Mouse (Mus musculus) neural tube, embryonic 11.5 days (tissue): Measurements from ENCODE around the gene Knl1. TPM values are rescaled to one million over a fixed set of nuclear protein-coding genes. Genes with fewer than 3 reads are reported as not detected.
"Not testable (repeated sequence)": the region's sequence is repeated elsewhere in the genome, so short reads cannot be mapped to it uniquely, and the experiment has no call there.

Source experiments
- ATAC-seq: fragments of 200-750 bp; cut with Nextera tagmentation; 2 replicates; pipeline ENCODE4 v1.8.0; 2017; ENCODE audit warnings: moderate number of reproducible peaks, mild to moderate bottlenecking, moderate TSS enrichment, moderate library complexity; ENCODE audit not compliant: insufficient read depth, low FRiP score, low TSS enrichment
- DNase-seq: peaks from one replicate; pipeline ENCODE4 v3.0.0-alpha.2; 2015; ENCODE audit warnings: low spot score
- H3K27ac ChIP-seq: fragments of 300-500 bp; sonication (generic); 2 replicates; pipeline ENCODE4 v1.5.1; 2014; ENCODE audit warnings: low read depth, mild to moderate bottlenecking, low read length
- H3K27me3 ChIP-seq: fragments of 300-500 bp; sonication (generic); 2 replicates; pipeline ENCODE4 v1.6.1; 2014; ENCODE audit warnings: mild to moderate bottlenecking, low read length, mixed read lengths; ENCODE audit not compliant: control insufficient read depth, insufficient read depth
- H3K36me3 ChIP-seq: fragments of 300-500 bp; sonication (generic); 2 replicates; pipeline ENCODE4 v1.6.1; 2014; ENCODE audit warnings: mild to moderate bottlenecking, low read length, moderate library complexity, mixed read lengths; ENCODE audit not compliant: control insufficient read depth, insufficient read depth
- H3K4me1 ChIP-seq: fragments of 300-500 bp; sonication (generic); 2 replicates; pipeline ENCODE4 v1.6.1; 2014; ENCODE audit warnings: low read length, mixed read lengths; ENCODE audit not compliant: control insufficient read depth, insufficient read depth
- H3K4me2 ChIP-seq: fragments of 300-500 bp; sonication (generic); 2 replicates; pipeline ENCODE4 v1.6.1; 2014; ENCODE audit warnings: low read depth, mild to moderate bottlenecking, moderate library complexity
- H3K4me3 ChIP-seq: fragments of 300-500 bp; sonication (generic); 2 replicates; pipeline ENCODE4 v1.5.1; 2014; ENCODE audit warnings: low read depth, low read length
- H3K9ac ChIP-seq: fragments of 300-500 bp; sonication (generic); 2 replicates; pipeline ENCODE4 v1.6.1; 2014; ENCODE audit warnings: mild to moderate bottlenecking, low read length
- H3K9me3 ChIP-seq: fragments of 300-500 bp; sonication (generic); 2 replicates; pipeline ENCODE4 v1.6.1; 2016; ENCODE audit warnings: low read length; ENCODE audit not compliant: control insufficient read depth
- WGBS: fragments of 180-500 bp; shearing (Covaris S2); extraction: QIAGEN DNeasy Blood & Tissue Kit; methylation state at CpG from one replicate; pipeline ENCODE4 v1.1.7; 2014; 5-methylcytosine and 5-hydroxymethylcytosine counted together
- polyA plus RNA-seq: library from polyadenylated mRNA; unstranded; fragments of >200 nt; fragmentation: Nextera tagmentation; extraction: Ambion mirVana; gene quantifications from 2 replicates; pipeline ENCODE4 v1.2.1, GENCODE M21; 2014

Gene Knl1
- polyA plus RNA-seq, result 33.2 and 36.0 TPM in 2 replicates

DNA sequence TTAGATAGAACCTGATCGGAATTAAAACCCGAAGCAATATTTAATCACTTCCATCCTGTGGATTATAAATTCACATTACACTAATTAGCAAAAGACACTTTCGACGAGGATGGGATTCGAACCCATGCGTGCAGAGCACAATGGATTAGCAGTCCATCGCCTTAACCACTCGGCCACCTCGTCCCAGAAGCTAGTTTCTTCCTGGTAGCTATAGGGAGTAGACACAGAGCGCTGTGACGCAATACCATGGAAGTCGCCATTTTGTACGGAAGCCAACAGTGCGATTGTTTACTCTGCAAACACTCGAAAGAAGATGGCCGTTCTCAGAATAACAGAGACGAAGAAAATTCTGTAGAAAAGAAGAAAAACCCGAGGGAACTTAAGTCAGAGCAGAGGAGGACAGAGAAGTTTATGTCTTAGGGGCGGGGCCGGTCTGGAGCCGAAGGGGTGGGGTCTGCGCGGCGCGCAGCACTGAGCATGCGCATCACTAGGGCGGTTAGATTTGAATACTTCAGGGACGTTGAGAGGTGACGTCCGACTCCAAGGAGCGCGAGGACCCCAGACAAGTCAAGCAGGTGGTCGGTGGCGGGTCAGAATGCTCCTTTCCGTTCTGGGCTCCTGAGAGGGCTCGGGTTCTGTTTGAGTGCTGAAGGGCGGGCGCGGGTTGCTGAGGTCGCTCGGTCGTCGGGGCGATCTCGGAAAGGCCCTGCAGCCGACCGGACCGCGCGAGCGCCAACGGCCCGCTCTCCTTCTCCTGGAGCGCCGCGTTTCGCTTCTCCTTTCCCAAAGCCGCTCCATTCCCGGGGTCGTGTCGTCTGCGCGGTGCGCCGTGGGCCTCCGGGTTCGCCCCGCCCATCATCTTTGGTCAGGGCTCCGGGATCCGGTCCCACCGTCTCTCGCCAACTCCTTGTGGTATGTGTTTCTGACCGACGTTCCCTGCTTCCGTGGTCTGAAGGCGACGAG is at the start of gene Knl1:
Gene Knl1, plus strand, starts transcription at position 471 of the 963 bp plus-strand sequence.
- no peaks in the 10 kb centered on the region for H3K9me3 ChIP-seq
- H3K4me2 ChIP-seq, result peak within 1 kb of the TSS; percentile 47
- H3K9ac ChIP-seq, result peak within 1 kb of the TSS; percentile 73
- H3K4me1 ChIP-seq, result no peaks in the 10 kb centered on the region; the same call in 1 of the 2 replicates
- no peaks in the 10 kb centered on the region for H3K27me3 ChIP-seq
- ATAC-seq, result peak; percentile 96
- peak within 1 kb of the TSS; percentile 79 for H3K27ac ChIP-seq
- WGBS, result under 1% methylated on average over 76 of the region's 77 CpGs
- H3K36me3 ChIP-seq, result no peaks in the 10 kb centered on the region; the same call in 1 of the 2 replicates
- DNase-seq, result peak; percentile 98
- peak within 1 kb of the TSS; percentile 74 for H3K4me3 ChIP-seq

DNA sequence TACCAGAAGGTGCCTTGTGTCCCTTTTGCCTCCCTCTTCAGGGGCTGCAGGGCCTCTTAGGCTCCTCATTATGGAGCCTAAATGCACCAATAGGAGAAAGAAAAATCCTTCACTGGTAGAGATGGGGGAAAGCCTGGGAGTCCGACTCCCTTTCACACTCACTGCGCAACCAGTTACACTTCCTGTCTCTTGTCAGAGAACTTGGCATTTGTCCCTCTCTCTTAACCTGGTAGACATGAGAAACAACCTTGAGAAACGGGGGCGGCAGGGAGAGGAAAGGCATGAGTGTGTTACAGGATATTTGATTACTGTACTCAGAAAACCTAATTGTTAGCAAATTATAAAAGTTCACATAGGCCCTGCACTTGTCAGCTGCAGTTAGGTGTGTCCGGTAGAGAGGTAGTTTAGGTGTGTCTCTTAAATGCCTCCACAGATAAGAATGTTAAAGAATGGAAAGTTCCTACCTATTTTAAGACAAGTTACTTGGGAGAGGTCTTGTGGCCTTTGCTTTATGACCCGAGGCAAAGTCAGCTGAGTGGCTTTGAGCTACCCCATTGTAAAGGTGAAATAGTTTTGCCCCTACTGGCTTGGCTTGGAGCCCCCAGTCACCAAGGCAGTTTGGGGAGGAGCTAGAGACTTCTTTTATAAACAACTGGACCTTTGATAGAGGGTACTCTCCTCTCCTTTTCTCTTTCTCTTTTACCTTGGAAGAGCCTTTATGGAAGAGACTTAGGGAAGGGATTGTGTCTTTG is 48.6 kb upstream of the Knl1 start:
- no peak for ATAC-seq
- H3K4me3 ChIP-seq, result no peak overlapping the region
- H3K27ac ChIP-seq, result no peak overlapping the region
- H3K4me2 ChIP-seq, result no peak overlapping the region
- 0 out of 2 replicates have a peak, but pooled peaks cover 4% of the 10 kb centered on the region for H3K4me1 ChIP-seq
- no peaks in the 10 kb centered on the region for H3K9me3 ChIP-seq
- H3K36me3 ChIP-seq, result no peaks in the 10 kb centered on the region
- WGBS, result 72% methylated on average over 6 of the region's 6 CpGs
- DNase-seq, result no peak
- H3K9ac ChIP-seq, result no peak overlapping the region
- H3K27me3 ChIP-seq, result no peaks in the 10 kb centered on the region

DNA sequence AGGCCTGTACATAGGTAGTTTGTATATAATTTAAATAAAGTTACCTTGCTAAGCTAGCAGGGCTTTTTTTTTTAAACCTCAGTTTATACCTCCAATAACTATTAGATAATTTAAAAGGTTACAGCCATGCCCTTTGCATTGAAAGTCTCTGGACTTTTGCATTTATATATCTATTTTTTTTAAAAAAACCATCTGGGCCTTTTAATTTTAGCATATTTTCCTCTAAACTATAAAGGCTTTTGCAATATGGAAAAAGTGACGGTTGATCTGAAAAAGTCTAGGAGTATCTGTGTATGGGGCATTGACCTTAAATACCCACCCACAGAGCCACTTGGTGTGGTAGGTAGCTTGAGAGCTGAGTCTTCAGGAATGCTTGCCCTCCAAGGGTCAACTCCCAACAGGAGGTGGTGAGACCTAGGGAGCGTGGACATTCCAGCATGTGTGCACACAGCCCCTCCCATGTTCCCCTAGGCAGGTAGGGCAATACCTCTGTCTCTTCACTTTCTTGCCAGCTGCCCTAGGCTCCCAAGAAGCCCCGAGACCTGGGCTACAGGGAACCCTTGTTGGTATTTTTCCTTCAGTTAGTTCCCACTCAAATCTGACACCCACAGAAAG is 47.8 kb upstream of the Knl1 start:
- Histone ChIP-seq H3K9ac (no peak overlapping the region), H3K4me2 (no peak overlapping the region), H3K9me3 (no peaks in the 10 kb centered on the region), H3K36me3 (no peaks in the 10 kb centered on the region), H3K27ac (no peak overlapping the region), H3K4me3 (no peak overlapping the region), H3K4me1 (0 out of 2 replicates have a peak, but pooled peaks cover 4% of the 10 kb centered on the region), H3K27me3 (no peaks in the 10 kb centered on the region)
- WGBS, result 45% methylated on average over 3 of the region's 3 CpGs
- no peak for ATAC-seq
- no peak for DNase-seq

DNA sequence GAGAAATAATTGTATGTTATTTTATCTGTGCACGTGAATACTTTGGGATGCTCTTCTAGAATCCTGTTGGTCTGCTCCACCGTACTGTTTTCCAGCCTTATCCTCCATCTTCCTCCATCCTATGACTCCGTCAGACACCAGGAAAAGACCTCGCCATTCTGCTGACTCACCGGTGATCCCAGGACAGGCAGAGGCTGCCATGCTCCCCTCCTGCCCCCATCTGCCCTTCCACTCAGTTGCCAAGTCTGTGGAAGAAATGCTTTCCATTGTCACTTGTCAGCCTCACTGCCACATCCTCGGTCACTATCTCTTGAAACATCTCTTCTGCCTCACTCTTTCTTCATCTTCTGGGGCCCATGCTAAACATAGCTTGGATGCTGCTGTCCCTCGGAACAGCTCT is 40.0 kb upstream of the Knl1 start:
- DNase-seq (no peak), ATAC-seq (no peak)
- no peaks in the 10 kb centered on the region for H3K36me3 ChIP-seq
- WGBS, result 88% methylated on average over 7 of the region's 7 CpGs
- no peak overlapping the region for H3K27ac ChIP-seq
- H3K4me1 ChIP-seq, result no peaks in the 10 kb centered on the region
- no peaks in the 10 kb centered on the region for H3K9me3 ChIP-seq
- no peaks in the 10 kb centered on the region for H3K27me3 ChIP-seq
- H3K9ac ChIP-seq, result no peak overlapping the region
- no peak overlapping the region for H3K4me2 ChIP-seq
- H3K4me3 ChIP-seq, result no peak overlapping the region

DNA sequence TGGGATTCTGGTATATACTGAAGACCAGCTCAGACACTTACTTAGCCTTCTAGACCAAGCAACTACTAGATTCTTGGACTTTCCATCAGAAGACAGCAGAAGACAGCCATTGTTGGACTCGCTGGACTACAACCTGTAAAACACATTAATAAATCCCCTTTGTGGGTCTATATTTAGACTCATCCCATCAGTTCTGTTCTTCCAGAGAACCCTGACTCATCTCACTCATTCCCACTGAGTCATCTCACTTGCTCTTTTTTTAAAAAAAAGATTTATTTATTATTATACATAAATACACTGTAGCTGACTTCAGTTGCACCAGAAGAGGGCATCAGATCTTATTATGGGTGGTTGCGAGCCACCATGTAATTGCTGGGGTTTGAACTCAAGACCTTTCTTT is 37.5 kb upstream of the Knl1 start:
- DNase-seq, result no peak
- 89% methylated on average over 2 of the region's 2 CpGs for WGBS
- no peak overlapping the region for H3K4me3 ChIP-seq
- H3K4me2 ChIP-seq, result no peak overlapping the region
- ATAC-seq, result no peak
- no peaks in the 10 kb centered on the region for H3K27me3 ChIP-seq
- H3K4me1 ChIP-seq, result no peaks in the 10 kb centered on the region
- H3K36me3 ChIP-seq, result no peaks in the 10 kb centered on the region
- no peak overlapping the region for H3K27ac ChIP-seq
- H3K9me3 ChIP-seq, result no peaks in the 10 kb centered on the region
- no peak overlapping the region for H3K9ac ChIP-seq

DNA sequence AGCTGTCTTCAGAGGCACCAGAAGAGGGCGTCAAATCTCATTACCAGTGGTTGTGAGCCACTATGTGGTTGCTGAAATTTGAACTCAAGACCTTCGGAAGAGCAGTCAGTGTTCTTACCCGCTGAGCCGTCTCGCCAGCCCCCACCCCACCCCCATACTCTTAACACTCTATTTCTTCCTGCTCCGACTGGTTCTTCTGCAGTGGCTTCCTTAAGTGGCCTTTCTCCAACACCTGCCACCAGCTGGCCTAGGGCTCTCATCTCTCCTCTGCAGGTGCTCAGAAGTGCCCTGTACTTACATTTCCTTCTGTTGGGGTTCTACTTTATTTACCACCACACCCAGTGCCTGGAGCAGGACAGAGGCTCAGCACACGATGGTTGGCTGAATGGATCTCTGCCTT is 31.9 kb upstream of the Knl1 start:
- no peak for DNase-seq
- WGBS, result 87% methylated on average over 7 of the region's 7 CpGs
- Histone ChIP-seq H3K36me3 (peaks cover 4% of the 10 kb centered on the region), H3K4me1 (peaks cover 6% of the 10 kb centered on the region), H3K4me3 (no peak overlapping the region), H3K9me3 (no peaks in the 10 kb centered on the region), H3K4me2 (no peak overlapping the region), H3K27me3 (no peaks in the 10 kb centered on the region), H3K9ac (no peak overlapping the region), H3K27ac (no peak overlapping the region)
- ATAC-seq, result no peak

DNA sequence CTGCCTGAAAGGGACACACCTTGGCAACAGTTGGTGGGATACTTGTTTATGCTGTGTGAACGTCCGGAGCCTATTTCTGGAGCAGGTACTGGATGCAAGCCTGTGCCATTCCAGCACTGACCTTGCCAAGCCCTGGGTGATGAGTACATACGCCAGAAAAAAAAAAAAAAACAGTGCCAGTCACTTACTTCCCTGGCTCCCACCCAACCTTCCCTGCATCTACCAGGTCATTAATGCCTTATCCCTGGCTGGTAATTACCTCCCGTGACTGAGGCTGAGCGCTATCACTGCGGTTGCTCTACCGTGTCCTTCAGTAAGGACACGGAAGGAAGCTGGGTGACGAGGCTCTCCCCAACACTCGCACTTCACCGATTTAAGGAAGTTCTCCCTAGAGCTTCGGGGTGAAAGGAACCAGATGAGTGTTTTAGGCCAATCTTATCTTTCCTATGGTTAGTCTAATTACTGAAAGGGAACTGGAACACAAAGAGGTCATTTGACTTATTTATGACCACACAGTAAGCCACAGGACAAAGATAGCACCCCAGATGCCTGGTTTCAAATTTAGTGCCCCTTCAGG is 31.2 kb upstream of the Knl1 start:
- ATAC-seq (no peak), DNase-seq (no peak)
- Histone ChIP-seq H3K27me3 (no peaks in the 10 kb centered on the region), H3K27ac (no peak overlapping the region), H3K9ac (no peak overlapping the region), H3K36me3 (peaks cover 4% of the 10 kb centered on the region), H3K4me2 (no peak overlapping the region), H3K4me1 (peaks cover 6% of the 10 kb centered on the region), H3K9me3 (no peaks in the 10 kb centered on the region), H3K4me3 (no peak overlapping the region)
- WGBS, result 71% methylated on average over 12 of the region's 12 CpGs

DNA sequence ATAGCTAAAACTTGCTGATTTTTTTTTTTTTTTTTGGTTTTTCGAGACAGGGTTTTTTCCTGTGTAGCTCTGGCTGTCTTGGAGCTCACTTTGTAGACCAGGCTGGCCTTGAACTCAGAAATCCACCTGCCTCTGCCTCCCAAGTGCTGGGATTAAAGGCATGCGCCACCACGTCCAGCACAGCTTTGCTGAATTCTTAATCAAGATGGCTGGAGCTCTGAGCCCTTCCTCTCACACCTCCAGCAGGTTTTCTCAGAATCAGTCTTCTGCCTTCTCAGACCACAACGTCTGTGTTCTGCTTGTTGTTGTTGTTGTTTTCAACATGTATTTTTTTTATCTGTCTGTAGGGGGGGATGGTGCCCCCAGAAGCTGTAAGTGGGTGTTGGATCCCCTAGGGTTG is 30.6 kb upstream of the Knl1 start:
- WGBS, result 82% methylated on average over 4 of the region's 4 CpGs
- DNase-seq, H3K27me3 ChIP-seq, H3K4me2 ChIP-seq, H3K9me3 ChIP-seq, H3K4me1 ChIP-seq, H3K9ac ChIP-seq, H3K4me3 ChIP-seq, H3K27ac ChIP-seq, ATAC-seq, H3K36me3 ChIP-seq: not testable (repeated sequence)
